Mouse (Mus musculus) naive thymus-derived CD4-positive, alpha-beta T cell, adult 2 months (primary cell): ENCODE results near the gene Ap1g1.
A peak's percentile ranks its signal among the peaks of the same experiment; 100 is the strongest.
"Not testable (repeated sequence)": the region's sequence is repeated elsewhere in the genome, so short reads cannot be mapped to it uniquely, and the experiment has no call there.

Experiments used
- DNase-seq: peaks from one replicate; pipeline ENCODE4 v3.0.0-alpha.2; 2011; ENCODE audit warnings: low read depth

Gene Ap1g1

GRCm38 (mm10) chr8:109778280-109778977 lies at the start of gene Ap1g1:
TSS of gene Ap1g1 (plus strand) at chr8:109778554.
- peak; percentile 98 for DNase-seq

GRCm38 (mm10) chr8:109731012-109731411 lies 47.3 kb upstream of the Ap1g1 start:
- no peak for DNase-seq

GRCm38 (mm10) chr8:109734018-109734417 lies 44.3 kb upstream of the Ap1g1 start:
- no peak for DNase-seq

GRCm38 (mm10) chr8:109736819-109737218 lies 41.5 kb upstream of the Ap1g1 start:
- DNase-seq: no peak

- DNase-seq: peak; percentile 94
These were observed 40.9 kb upstream of the Ap1g1 start, which contains the start of gene Atxn1l for GRCm38 (mm10) chr8:109737237-109738048. TSS of gene Atxn1l (minus strand) at chr8:109737739.

GRCm38 (mm10) chr8:109738049-109738380 lies 40.3 kb upstream of the Ap1g1 start:
- no peak for DNase-seq

- DNase-seq: no peak
These were observed 30.7 kb upstream of the Ap1g1 start for GRCm38 (mm10) chr8:109747468-109748199.

GRCm38 (mm10) chr8:109750274-109750673 lies 28.1 kb upstream of the Ap1g1 start:
- DNase-seq: no peak

GRCm38 (mm10) chr8:109750699-109751098 lies 27.7 kb upstream of the Ap1g1 start:
- DNase-seq: peak; percentile 76

GRCm38 (mm10) chr8:109751731-109752485 lies 26.4 kb upstream of the Ap1g1 start:
- DNase-seq: no peak

GRCm38 (mm10) chr8:109754696-109755095 lies 23.7 kb upstream of the Ap1g1 start:
- DNase-seq: no peak

GRCm38 (mm10) chr8:109755554-109755953 lies 22.8 kb upstream of the Ap1g1 start:
- not testable (repeated sequence) for DNase-seq

GRCm38 (mm10) chr8:109756849-109757248 lies 21.5 kb upstream of the Ap1g1 start:
- DNase-seq: no peak

- no peak for DNase-seq
These were observed 18.9 kb upstream of the Ap1g1 start for GRCm38 (mm10) chr8:109759426-109759825.

GRCm38 (mm10) chr8:109760221-109760620 lies 18.1 kb upstream of the Ap1g1 start:
- DNase-seq: no peak

GRCm38 (mm10) chr8:109764031-109764430 lies 14.3 kb upstream of the Ap1g1 start:
- DNase-seq: no peak

- no peak for DNase-seq
These were observed 12.3 kb upstream of the Ap1g1 start for GRCm38 (mm10) chr8:109766081-109766480.

- no peak for DNase-seq
These were observed 5.2 kb upstream of the Ap1g1 start for GRCm38 (mm10) chr8:109773154-109773553.

GRCm38 (mm10) chr8:109777851-109778250 lies 503 bp upstream of the Ap1g1 start:
- DNase-seq: no peak

- DNase-seq: no peak
These were observed 653 bp downstream of the Ap1g1 start for GRCm38 (mm10) chr8:109778993-109779421.

- DNase-seq: no peak
These were observed 1.3 kb downstream of the Ap1g1 start for GRCm38 (mm10) chr8:109779431-109780228.
